Mouse (Mus musculus): ENCODE results near the gene Nrxn3.

The Nrxn3 gene

GRCm38 (mm10) chr12:89553223-89553880, 830.7 kb downstream of the Nrxn3 start:
- DNase-seq: no peak

GRCm38 (mm10) chr12:89554171-89554570, 831.5 kb downstream of the Nrxn3 start:
- DNase-seq: no peak

DNA sequence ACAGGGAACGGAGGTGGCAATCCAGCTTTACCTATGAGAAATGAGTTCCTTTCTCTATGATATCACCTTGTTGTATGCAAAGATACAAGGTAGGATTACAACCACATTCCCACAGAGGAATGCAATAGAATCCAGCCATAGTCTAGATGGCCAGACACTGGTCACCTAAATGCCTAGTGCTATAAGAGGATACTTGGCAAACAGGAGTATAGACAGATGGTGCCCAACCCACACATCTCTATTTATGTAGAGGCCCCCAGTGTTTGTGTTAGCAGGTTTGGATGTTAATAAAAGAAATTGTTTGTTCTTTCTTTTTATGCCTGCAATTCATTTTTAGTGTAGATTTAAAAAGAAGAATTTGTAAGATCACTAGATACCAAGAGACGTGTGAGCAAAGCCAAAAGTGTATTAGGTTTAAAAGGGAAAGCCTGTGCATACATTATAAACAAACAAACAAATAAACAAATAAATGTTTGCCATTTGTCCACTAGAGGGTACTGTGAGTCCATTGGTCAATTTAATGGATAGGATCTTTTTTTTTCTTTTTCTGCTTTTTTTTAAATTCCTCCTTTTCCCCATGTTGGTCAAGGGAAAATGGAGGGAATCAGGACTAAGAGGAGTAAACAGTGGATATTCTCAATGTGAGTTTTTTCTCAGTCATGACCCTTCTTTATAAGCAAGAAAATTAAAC, 832.2 kb downstream of the Nrxn3 start:
- DNase-seq: no peak

DNA sequence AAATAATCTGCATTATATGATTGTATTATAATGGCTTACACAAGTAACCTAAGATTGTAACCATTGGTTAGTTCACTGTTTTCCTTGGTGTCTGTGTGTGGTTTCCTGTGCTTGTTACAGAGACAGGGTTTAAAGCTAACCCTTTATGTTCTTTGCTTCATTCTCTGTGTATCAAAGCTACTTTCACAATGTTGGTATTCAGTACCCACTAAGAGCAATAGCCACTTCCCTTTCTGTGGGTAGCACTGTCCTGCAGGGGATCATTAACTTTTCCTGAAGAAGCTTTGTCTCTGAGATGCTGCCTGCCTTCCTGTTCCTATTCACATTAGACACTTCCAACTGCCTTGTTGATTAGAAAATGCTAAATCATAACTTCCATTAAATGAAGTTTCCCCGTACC, 836.2 kb downstream of the Nrxn3 start:
- DNase-seq: no peak

DNA sequence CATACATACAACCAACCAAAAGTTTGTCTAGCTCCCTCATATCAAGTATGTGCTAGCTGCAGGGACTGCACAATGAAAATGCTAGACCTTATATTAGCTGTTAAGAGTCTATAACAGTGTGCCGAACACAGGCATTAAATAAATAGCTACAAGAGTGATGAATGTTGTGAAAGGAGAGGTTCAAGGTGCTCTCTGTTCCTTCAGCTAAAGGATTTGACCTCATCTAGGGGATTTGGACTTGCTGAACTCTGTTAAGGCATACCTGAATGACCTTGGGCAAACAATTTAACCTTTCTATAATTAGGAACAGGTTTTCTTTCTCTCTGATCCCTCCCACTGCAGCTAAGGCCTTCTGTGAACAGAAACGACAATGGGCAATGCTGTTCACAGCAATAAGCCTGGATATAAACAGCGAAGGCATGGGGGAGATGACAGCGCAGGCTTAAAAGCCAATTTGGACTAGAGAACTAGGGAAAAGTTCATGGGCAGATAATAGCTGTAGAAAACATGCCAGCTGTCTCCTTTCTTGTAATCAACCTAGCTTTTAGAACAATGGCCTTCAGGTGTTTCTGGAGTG, 839.4 kb downstream of the Nrxn3 start:
- no peak for DNase-seq

- DNase-seq: no peak
Observed at GRCm38 (mm10) chr12:89568723-89569377, 846.2 kb downstream of the Nrxn3 start.

DNA sequence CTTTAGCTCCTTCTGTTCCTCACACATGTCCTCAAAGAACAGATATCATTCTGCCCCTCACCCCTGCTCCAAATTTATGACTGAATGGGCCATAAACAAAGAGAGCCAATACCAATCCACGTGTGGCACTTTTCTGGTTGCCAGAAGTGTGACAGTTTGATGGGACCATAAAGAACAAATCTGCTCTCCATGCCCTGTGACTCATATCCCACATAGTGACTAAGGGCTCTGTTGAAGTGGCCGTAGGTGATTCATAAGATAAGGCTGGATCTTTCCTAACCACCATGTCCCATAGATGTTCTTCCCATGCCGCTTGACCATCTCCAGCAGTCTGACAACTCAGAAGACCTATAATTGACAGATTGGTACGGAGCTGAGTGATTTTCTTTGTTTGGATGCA, 869.8 kb downstream of the Nrxn3 start:
- no peak for DNase-seq

- no peak for DNase-seq
Observed at GRCm38 (mm10) chr12:89613670-89614069, 891.0 kb downstream of the Nrxn3 start.

- DNase-seq: no peak
Observed at GRCm38 (mm10) chr12:89625746-89626145, 903.1 kb downstream of the Nrxn3 start.

GRCm38 (mm10) chr12:89640046-89640445, 917.4 kb downstream of the Nrxn3 start:
- peak; percentile 2 for DNase-seq

- no peak for DNase-seq
Observed at GRCm38 (mm10) chr12:89641460-89641859, 918.8 kb downstream of the Nrxn3 start.

GRCm38 (mm10) chr12:89653211-89653610, 930.5 kb downstream of the Nrxn3 start:
- DNase-seq: no peak

- no peak for DNase-seq
Observed at GRCm38 (mm10) chr12:89661219-89661618, 938.5 kb downstream of the Nrxn3 start.

- DNase-seq: no peak
Observed at GRCm38 (mm10) chr12:89668856-89669255, 946.2 kb downstream of the Nrxn3 start.

DNA sequence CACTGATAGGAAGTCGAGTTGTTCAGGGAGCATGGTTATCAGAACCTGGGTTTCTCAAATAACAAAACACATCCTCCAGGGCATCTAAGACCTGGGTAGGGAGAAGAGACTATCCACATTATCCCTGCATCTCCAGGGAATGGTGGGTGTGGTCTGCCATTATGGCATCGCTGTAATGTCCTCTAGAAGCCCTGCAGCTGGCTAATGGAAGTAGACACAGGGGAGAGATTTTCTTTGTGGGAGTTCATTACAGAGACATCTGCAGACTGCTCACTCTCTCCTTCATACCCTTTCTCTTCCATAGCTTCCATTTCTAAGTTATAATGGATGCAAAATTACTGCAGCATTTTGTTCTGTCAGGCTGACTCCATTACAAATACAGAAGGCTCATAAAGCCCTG, 950.1 kb downstream of the Nrxn3 start:
- DNase-seq: no peak

DNA sequence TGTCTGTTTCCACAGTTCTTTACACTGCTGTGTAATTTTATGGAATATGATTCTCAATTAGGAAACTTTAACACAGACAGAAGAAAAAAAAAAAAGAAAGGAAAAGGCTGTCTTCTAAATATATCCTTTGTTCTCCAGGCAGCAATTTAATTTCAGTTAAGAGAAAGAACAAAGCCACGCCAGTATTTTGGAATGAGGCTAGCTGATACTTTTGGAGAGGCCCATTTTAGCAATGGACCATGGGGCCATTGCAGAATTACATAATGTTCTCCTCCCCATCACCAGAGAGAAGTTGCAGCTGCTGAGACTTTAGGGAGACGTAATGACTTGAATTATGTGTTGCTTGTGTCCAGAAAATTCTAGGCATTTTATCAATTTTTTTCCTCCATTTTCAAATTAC, 963.0 kb downstream of the Nrxn3 start:
- peak; percentile 7 for DNase-seq

DNA sequence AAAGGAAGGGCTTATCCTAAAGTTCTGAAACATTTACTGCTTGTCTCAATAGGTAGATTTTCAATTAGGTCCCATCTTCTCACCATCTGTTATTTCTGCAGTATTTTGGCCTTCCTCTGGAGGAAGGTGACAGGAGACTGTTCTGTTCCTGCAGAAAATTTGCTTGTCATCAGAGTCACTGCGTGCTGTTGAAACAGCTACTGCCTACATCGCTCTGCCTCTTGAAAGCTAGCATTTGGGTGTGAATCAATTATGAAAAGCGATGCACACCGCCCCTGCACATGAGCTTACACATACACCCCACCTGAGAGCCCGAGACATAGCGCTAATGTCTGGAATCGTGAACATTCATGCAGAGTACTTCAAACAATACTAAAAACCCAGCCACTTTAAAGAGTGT, 966.4 kb downstream of the Nrxn3 start:
- DNase-seq: no peak

- no peak for DNase-seq
Observed at GRCm38 (mm10) chr12:89699469-89699868, 976.8 kb downstream of the Nrxn3 start.

GRCm38 (mm10) chr12:89700937-89701458, 978.3 kb downstream of the Nrxn3 start:
- DNase-seq: no peak

DNA sequence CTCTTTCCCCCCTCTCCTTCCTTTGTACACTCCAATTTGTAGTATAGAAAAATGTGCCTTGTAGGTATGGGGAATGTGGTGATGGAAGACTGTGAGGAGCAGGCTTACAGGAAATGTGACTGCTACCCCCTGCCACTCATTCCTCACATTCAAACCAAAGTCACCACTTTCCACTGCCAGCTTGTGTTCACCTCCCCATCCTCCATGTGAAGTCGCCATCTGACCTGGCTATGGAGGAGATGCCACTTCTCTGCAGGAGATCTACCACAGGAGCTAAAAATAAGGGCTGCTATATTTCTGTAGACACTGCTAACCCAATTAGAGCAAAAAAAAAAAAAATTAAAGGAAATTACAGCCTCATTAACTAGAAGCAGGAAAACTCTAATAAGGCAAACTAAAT, 980.3 kb downstream of the Nrxn3 start:
- DNase-seq: no peak

- no peak for DNase-seq
Observed at GRCm38 (mm10) chr12:89707913-89708312, 985.2 kb downstream of the Nrxn3 start.

DNA sequence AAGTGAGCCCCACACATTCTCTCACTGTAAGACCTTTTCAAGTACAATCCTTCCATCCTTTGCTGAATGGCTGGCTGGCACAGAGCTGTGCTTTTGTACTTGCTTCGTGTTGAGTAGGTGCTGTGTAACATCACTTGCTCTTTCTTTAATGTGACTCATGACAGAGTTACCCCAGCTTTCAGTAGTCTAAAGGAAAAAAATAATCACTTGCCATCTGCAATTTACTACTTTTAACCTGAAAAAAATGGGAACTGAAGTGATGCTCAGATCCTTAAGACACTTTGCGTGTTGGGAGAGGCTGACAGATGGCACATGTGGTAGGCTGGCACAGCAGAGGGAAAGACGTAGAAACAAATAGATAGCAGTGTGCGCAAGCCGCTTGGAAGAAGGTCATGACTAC, 987.8 kb downstream of the Nrxn3 start:
- DNase-seq: no peak

DNA sequence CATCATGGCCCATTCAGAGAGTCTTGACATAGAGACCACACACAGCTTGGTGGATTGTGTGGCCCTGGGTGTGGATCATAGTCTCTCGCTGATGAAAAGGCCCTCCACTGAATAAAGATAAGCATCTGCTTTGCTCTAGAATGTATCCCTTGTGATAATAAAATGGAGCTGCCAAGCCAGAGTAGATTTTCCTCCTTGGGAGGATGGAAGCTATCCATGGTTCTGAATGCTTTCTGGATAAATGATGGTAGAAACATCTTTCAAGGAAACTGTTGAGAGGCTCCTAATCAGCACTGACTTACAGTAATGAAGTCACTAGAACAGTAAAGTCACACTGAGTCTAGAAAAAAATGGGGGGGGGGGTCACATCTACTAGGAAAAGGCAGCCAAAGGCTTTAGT, 989.1 kb downstream of the Nrxn3 start:
- DNase-seq: no peak
